Mouse (Mus musculus): ENCODE measurements around the gene BC034090.

- TF ChIP-seq CTCF (conservative IDR thresholded peaks at IDR 0.05; ENCODE audit: low read length) (peak; percentile 31), NANOG (IDR thresholded peaks at IDR 0.05; ENCODE audit: borderline replicate concordance, low read length) (no peak)
These were observed 49.2 kb upstream of the BC034090 start for GRCm38 (mm10) chr1:155293446-155293845.
